Mouse (Mus musculus): ENCODE measurements around the gene H3f3a. TPM values are rescaled to one million over a fixed set of nuclear protein-coding genes. Genes with fewer than 3 reads are reported as not detected.

The H3f3a gene
- total RNA-seq, 2 experiments from 2014 or later, result 365 to 366 TPM

GRCm38 (mm10) chr1:180822276-180822675 lies 8.5 kb upstream of the H3f3a start:
- no peak for DNase-seq

GRCm38 (mm10) chr1:180821101-180821500 lies 7.4 kb upstream of the H3f3a start:
- no peak for DNase-seq

- no peak for DNase-seq
These were observed 4.3 kb upstream of the H3f3a start for GRCm38 (mm10) chr1:180818000-180818399.

- no peak for DNase-seq
These were observed 1.8 kb upstream of the H3f3a start for GRCm38 (mm10) chr1:180815371-180816024.

- peak; percentile 92 to 95 for DNase-seq
These were observed 296 bp downstream of the H3f3a start for GRCm38 (mm10) chr1:180813409-180813884.

- DNase-seq, result peak; percentile 59 to 65
These were observed 1.0 kb downstream of the H3f3a start for GRCm38 (mm10) chr1:180812463-180813408.

- DNase-seq, result no peak
These were observed 1.9 kb downstream of the H3f3a start for GRCm38 (mm10) chr1:180811596-180812462.

- DNase-seq, result no peak
These were observed 2.8 kb downstream of the H3f3a start for GRCm38 (mm10) chr1:180810976-180811375.

- no peak for DNase-seq
These were observed 4.9 kb downstream of the H3f3a start for GRCm38 (mm10) chr1:180808831-180809230.

- no peak for DNase-seq
These were observed 9.9 kb downstream of the H3f3a start for GRCm38 (mm10) chr1:180803881-180804280.

GRCm38 (mm10) chr1:180801466-180801994 lies 12.2 kb downstream of the H3f3a start:
- no peak for DNase-seq

- DNase-seq, result no peak
These were observed 12.9 kb downstream of the H3f3a start for GRCm38 (mm10) chr1:180800814-180801213.

- DNase-seq, result no peak
These were observed 13.7 kb downstream of the H3f3a start for GRCm38 (mm10) chr1:180800022-180800421.

GRCm38 (mm10) chr1:180799253-180799652 lies 14.5 kb downstream of the H3f3a start:
- DNase-seq, result no peak

- no peak for DNase-seq
These were observed 15.1 kb downstream of the H3f3a start for GRCm38 (mm10) chr1:180798660-180799059.

- DNase-seq, result no peak
These were observed 19.6 kb downstream of the H3f3a start for GRCm38 (mm10) chr1:180794170-180794569.

- no peak for DNase-seq
These were observed 20.2 kb downstream of the H3f3a start for GRCm38 (mm10) chr1:180793445-180794117.

- no peak for DNase-seq
These were observed 20.9 kb downstream of the H3f3a start for GRCm38 (mm10) chr1:180792814-180793213.

GRCm38 (mm10) chr1:180791821-180792480 lies 21.8 kb downstream of the H3f3a start:
- no peak for DNase-seq

- no peak for DNase-seq
These were observed 30.2 kb downstream of the H3f3a start for GRCm38 (mm10) chr1:180783580-180783928.
